Mouse (Mus musculus) monocyte, adult 2 months (primary cell): Measurements from ENCODE around the gene Thumpd2.

Source experiments
- DNase-seq, 2 experiments: peaks; one replicate each; pipeline ENCODE4 v3.0.0; 2022; ENCODE audit warnings: low spot score in 2 of 2, low read depth in 1 of 2

The Thumpd2 gene

DNA sequence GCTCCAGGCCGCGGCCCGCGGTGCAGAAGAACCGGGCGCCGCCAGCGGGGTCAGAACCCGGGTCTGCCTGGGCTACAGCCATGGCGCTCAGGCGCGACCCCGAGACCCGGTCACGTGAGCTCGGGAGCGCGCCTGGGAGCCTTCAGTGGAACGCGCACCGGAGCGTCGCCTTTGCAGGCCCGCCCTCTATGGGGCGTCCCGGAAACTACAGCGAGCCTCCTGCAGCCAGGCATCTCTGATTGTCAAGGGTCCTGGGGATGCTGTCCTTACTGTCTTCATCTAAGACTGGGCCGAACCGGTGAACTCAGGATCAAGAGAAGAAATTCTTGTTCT is at the start of gene Thumpd2:
TSS of gene Thumpd2 (minus strand) at position 104 of the 333 bp plus-strand sequence.
- peak; percentile 55 to 80 for DNase-seq

- peak in 1 of 2 experiments; percentile 18 for DNase-seq
Measured at GRCm38 (mm10) chr17:81104237-81104636, 39.4 kb upstream of the Thumpd2 start.

DNA sequence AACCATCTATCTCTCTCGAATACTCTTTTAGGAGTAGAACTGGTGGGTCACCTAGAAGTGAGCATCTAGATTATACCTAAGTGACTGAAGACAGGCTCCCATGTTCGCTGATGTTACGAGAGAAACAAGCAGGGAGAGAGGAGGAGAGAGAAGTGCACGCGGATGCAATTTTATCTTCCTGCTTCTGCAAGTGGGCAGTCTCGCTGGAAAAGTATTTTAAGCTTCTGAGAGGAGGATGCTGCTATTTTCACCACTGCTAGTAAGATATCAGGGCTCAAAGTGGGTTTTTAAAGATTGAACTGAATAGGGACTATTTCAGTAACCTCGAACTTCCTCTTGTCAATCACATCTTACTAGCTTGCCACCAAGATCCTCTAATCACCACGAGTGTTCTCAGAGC is 38.0 kb upstream of the Thumpd2 start:
- DNase-seq, result no peak

GRCm38 (mm10) chr17:81098444-81098843 is 33.6 kb upstream of the Thumpd2 start:
- DNase-seq, result no peak

- DNase-seq, result no peak
Measured at GRCm38 (mm10) chr17:81096490-81096889, 31.6 kb upstream of the Thumpd2 start.

GRCm38 (mm10) chr17:81092794-81093193 is 27.9 kb upstream of the Thumpd2 start:
- DNase-seq, result no peak

- no peak for DNase-seq
Measured at GRCm38 (mm10) chr17:81088866-81089265, 24.0 kb upstream of the Thumpd2 start.

GRCm38 (mm10) chr17:81087735-81088134 is 22.9 kb upstream of the Thumpd2 start:
- no peak for DNase-seq

- DNase-seq, result peak in 1 of 2 experiments; percentile 13
Measured at GRCm38 (mm10) chr17:81064279-81064978, 453 bp downstream of the Thumpd2 start.

- DNase-seq, result no peak
Measured at GRCm38 (mm10) chr17:81063346-81063745, 1.5 kb downstream of the Thumpd2 start.

DNA sequence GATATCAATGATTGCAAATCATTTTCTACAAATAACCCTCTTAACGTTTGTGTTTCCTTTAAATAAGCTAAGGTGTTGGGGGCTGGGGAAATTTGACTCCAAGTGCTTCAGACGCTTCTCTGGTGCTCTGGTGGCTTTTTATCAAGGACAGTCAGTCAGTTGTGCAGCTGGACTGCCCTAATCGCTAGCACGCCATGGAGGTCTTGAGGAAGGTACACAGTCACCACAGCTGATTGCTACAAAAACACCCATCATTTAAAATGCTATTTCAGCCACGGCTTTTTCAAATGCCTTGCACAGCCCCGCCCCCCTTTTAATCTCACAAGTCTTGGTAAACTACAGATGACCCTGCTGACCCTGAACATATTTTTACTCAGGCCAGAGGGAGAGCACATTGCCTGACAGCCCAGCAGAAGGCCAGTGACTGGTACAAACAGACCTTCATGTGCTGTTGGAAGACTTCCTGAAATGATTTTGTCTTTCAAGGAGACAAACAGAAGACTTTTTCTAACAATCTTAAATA is 2.5 kb downstream of the Thumpd2 start:
- no peak for DNase-seq

GRCm38 (mm10) chr17:81056796-81057381 is 8.0 kb downstream of the Thumpd2 start:
- no peak for DNase-seq

DNA sequence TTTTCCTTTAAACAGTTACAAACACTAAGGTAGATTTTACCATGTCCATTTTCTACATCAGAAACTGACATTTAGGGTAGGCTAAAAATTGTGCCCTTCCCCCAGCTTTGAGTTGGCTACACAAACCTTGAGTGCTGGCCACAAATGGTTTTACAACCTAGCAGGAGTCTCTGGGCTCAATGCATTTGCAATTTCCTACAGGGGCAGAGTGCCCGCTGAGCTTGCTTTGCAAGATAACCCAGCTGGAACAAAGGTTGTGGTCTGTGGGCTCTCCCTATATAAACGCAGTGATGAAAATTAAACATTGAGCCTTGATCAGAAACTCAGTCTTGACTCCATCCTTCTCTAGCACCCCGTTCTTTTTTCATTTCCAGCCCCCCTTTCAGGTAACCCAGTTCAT is 8.8 kb downstream of the Thumpd2 start:
- DNase-seq, result no peak

DNA sequence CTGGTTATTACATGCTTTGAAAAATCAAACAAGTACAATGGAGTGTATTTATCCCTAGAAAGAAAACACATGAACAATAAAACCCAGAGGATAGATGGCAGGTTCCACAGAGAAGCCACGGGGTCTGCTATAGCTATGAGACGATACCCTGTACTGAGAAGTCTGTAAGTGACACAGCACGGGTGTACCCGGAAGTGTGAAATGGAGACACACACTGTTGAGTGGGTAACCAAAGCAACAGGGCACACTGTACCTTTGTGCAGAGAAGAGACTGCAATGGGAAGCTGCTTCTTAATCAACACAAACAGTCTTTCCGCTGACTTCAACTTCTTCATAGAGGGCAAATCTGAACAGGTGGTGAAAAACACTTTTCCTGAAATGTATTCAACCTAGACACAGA is 9.4 kb downstream of the Thumpd2 start:
- no peak for DNase-seq

- no peak for DNase-seq
Measured at GRCm38 (mm10) chr17:81053274-81053673, 11.6 kb downstream of the Thumpd2 start.

DNA sequence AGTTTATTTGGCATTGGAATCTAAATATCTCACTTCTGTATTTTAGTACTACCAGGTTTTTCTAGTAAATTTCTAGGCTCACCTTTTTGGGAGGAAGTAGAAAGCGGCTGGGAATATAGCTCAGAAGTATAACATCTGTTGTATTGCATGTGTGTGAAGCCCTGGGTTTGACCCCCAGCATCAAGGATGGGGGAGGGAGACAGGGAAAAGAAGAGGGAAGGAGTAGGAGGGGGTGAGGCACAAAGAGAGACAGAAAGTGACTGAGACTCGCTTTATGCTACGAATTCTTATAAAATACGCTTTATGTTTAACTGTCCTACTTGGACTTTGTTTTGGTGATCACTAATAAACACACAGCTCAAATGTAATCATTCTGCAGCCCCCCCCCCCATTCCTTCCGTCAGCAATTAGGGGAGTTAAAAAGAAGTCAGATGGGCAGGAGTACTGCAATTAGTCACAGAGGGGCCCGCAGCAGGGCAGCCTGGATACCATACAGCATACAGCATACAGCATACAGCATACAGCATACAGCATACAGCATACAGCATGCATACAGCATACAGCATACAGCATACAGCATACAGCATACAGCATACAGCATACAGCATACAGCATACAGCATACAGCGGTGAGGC is 16.8 kb downstream of the Thumpd2 start:
- no peak for DNase-seq

GRCm38 (mm10) chr17:81045525-81046150 is 19.2 kb downstream of the Thumpd2 start:
- DNase-seq, result no peak

DNA sequence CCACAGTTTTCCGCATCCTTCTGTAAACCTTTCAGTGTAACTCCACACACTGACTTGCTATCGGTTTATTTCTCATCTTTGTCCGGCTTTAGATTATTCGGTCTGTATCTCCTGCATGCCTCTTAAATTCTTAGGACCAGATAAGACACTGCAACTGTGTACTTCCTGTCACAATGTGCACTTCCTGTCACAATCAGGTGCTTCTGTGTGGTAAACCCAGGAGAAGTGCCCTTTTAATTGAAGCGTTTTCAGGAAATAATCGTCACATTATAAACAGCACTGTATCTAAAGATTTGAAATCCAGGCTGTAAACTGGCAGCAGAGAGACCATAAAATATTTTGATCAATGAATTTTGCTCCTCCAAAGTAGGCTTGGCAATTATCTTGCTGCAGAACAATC is 19.8 kb downstream of the Thumpd2 start:
- no peak for DNase-seq

DNA sequence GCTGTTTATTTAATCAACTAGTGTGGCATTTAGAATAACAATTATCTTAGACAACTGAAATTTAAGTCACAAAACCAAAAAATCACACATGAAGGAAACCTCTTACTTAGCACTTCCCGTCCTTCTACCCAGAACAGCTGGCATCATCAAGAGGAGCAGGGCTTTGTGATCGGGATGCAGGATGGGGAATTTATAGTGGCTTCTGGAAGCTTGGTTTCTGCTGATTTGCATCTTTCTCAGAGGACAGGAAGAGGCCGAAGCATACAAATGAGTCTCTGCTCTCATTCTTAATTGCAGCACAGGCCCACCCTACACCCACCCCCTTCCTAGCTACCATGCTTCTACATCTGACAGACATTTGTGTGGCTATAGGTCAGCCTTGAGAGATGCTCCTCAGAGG is 20.5 kb downstream of the Thumpd2 start:
- DNase-seq, result no peak

DNA sequence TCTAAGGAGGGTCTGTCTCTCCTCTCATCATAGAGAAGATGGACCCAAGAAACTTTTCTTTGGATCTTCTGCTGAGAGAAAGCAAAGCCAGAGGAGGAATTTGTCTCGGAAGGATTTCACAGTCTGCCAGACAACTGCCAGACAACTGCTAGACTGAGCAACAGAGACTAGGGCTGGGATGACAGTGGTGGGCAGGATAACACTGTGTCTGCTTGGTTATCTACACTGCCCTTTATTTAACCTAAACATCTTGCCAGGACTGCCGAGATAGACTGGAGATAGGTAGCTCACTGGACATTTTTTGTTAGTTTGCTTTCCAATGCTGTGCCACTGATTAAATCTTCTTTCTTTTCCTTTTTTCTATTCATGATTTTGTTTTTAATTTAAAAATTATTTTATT is 23.2 kb downstream of the Thumpd2 start:
- no peak for DNase-seq

DNA sequence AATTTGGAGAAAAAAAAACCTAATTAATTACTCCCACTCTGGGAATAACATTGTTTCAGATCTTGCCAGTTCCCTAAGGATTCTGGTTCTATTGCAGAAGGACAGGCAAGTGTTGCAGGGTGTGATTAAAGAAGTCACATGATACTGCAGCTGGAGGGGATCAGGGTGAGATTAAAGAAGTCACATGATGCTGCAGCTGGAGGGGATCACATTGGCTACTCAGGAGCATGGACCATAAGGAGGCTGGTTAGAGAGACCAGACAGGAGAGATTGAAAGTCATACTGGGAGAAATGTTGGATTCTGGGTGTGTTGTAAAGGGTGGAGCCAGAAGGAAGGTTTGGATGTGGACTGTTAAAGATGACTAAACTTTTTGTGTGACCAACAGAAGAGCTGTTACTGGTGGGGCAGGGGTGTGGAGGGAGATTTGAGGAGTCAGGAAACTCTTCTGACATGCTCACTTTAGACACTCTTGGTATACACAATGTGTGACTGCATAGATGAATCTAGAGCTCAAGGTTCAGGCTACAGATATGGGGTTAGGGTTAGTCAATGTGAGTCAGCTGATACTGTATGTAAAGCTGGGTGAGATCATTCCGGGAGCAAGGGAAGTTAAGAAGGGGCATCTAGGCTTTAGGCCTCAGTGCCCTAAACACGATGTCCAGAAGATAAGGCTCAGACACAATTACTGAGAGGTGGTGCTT is 26.0 kb downstream of the Thumpd2 start:
- DNase-seq, result no peak
